15 mouse cellular contexts compared by ENCODE assay signal in the genomic region with DNA sequence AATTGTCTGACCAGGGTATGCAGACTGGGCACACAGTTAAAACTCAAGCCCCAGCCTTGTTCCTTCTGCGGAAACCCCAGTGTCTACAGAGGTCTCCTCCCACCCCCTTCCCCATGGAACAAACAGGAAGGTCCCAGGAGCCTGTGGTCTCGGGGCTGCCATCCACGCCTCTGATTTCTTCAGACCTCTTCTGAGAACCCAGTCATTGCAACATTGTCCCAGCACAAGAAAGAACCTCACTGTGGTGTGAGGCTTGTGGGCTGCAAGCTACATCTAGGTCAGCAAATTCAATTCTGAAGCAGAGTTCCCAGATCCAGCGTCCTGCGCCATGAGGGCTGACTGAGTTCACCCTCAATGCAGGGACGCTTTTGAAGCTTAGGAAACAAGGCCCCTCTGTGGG.
DNase-seq lines count a peak whose midpoint lies in the region; ATAC-seq and TF ChIP-seq lines count a peak whose summit lies in the region.
"Had no signal": no experiment of that assay in that cellular context is flagged by ENCODE, and none has a peak within 500 bp of the region (broad histone marks: within the 10 kb centered on the region; RNA-seq: fewer than 3 reads in every experiment).

No protein-coding gene starts in this region.

- no peak overlapping the region for H3K4me2 ChIP-seq in liver, embryonic 15.5 days
- H3K4me2 ChIP-seq in liver, embryonic 11.5 days = no peak overlapping the region
- H3K4me2 ChIP-seq: embryonic facial prominence, embryonic 12.5 days; kidney, embryonic 15.5 days; neural tube, embryonic 15.5 days had no signal

- no peaks in the 10 kb centered on the region for H3K4me1 ChIP-seq in liver, embryonic 15.5 days (replicated peaks)
- no peaks in the 10 kb centered on the region for H3K4me1 ChIP-seq in liver, embryonic 11.5 days (replicated peaks; ENCODE audit: control insufficient read depth, insufficient read depth, low read length)
- peaks cover 30% of the 10 kb centered on the region for H3K4me1 ChIP-seq in bone marrow macrophage, adult 2 months (ENCODE audit: control insufficient read depth, insufficient read depth, low read length)
- H3K4me1 ChIP-seq: embryonic facial prominence, embryonic 12.5 days; forebrain, embryonic 10.5 days; kidney, embryonic 15.5 days; neural tube, embryonic 15.5 days had no signal

- no peaks in the 10 kb centered on the region for H3K9me3 ChIP-seq in liver, embryonic 15.5 days (replicated peaks)
- H3K9me3 ChIP-seq in liver, embryonic 11.5 days (ENCODE audit: control insufficient read depth, low read length) = no peaks in the 10 kb centered on the region
- H3K9me3 ChIP-seq: embryonic facial prominence, embryonic 12.5 days; kidney, embryonic 15.5 days; neural tube, embryonic 15.5 days had no signal

- 46% methylated on average over 6 of the region's 6 CpGs for WGBS in liver, embryonic 15.5 days (ENCODE audit: insufficient replicate concordance)
- WGBS in liver, embryonic 11.5 days = 72% methylated on average over 6 of the region's 6 CpGs

- DNase-seq in liver, embryonic 11.5 days (ENCODE audit: low spot score) = no peak
- DNase-seq in lung, postnatal 10 days = peak; percentile 49
- no peak for DNase-seq in frontal cortex, postnatal 14 days (ENCODE audit: low spot score in 2 of 2)
- no peak for DNase-seq in spleen, postnatal 10 days (ENCODE audit: low spot score in 2 of 2)
- DNase-seq: cerebellum, adult 11 months; cerebellum, postnatal 36 days; right cerebral cortex, postnatal 14 days had no signal

- TF ChIP-seq CTCF in bone marrow macrophage, adult 2 months (IDR thresholded peaks at IDR 0.05; ENCODE audit: low read depth, low read length) = 0 out of 2 replicates have a peak, but pooled peaks have one; percentile 31

- no peaks in the 10 kb centered on the region for H3K36me3 ChIP-seq in liver, embryonic 15.5 days (replicated peaks)
- no peaks in the 10 kb centered on the region for H3K36me3 ChIP-seq in liver, embryonic 11.5 days (ENCODE audit: control insufficient read depth, insufficient read depth, low read length)
- H3K36me3 ChIP-seq: embryonic facial prominence, embryonic 12.5 days; forebrain, embryonic 10.5 days; kidney, embryonic 15.5 days; neural tube, embryonic 15.5 days had no signal

- 0 out of 2 replicates have a peak, but pooled peaks have one; percentile 5 for ATAC-seq in liver, embryonic 15.5 days (ENCODE audit: insufficient read depth)
- no peak for ATAC-seq in liver, embryonic 11.5 days (replicated peaks; ENCODE audit: low FRiP score)
- peak; percentile 30; the same call in 1 of the 2 replicates for ATAC-seq in neutrophil, adult 5-6 weeks (ENCODE audit: extremely low read depth, insufficient number of reproducible peaks, low FRiP score, poor library complexity, severe bottlenecking)

- H3K4me3 ChIP-seq in liver, embryonic 15.5 days (replicated peaks) = no peak overlapping the region
- no peak overlapping the region for H3K4me3 ChIP-seq in liver, embryonic 11.5 days (ENCODE audit: low read depth, low read length)
- no peak overlapping the region for H3K4me3 ChIP-seq in bone marrow macrophage, adult 2 months (ENCODE audit: insufficient read depth, low read length)
- H3K4me3 ChIP-seq: embryonic facial prominence, embryonic 12.5 days; forebrain, embryonic 10.5 days; kidney, embryonic 15.5 days; neural tube, embryonic 15.5 days had no signal

- TF ChIP-seq POLR2A in bone marrow macrophage, adult 2 months (IDR thresholded peaks at IDR 0.05; ENCODE audit: borderline replicate concordance, low read depth, low read length) = no peak

- H3K9ac ChIP-seq in liver, embryonic 15.5 days = no peak overlapping the region
- H3K9ac ChIP-seq in liver, embryonic 11.5 days (ENCODE audit: low read depth, low read length) = no peak overlapping the region
- H3K9ac ChIP-seq: embryonic facial prominence, embryonic 12.5 days; kidney, embryonic 15.5 days; neural tube, embryonic 15.5 days had no signal

- H3K27ac ChIP-seq in liver, embryonic 15.5 days (replicated peaks) = no peak overlapping the region
- H3K27ac ChIP-seq in liver, embryonic 11.5 days (ENCODE audit: low read depth, low read length) = no peak overlapping the region
- peak overlapping the region; percentile 61 for H3K27ac ChIP-seq in bone marrow macrophage, adult 2 months (ENCODE audit: insufficient read depth, low read depth, low read length)
- H3K27ac ChIP-seq: embryonic facial prominence, embryonic 12.5 days; forebrain, embryonic 10.5 days; kidney, embryonic 15.5 days; neural tube, embryonic 15.5 days had no signal

- no peaks in the 10 kb centered on the region for H3K27me3 ChIP-seq in liver, embryonic 15.5 days
- no peaks in the 10 kb centered on the region for H3K27me3 ChIP-seq in liver, embryonic 11.5 days (replicated peaks; ENCODE audit: control insufficient read depth, insufficient read depth, low read length)
- H3K27me3 ChIP-seq: CH12.LX; embryonic facial prominence, embryonic 12.5 days; kidney, embryonic 15.5 days; neural tube, embryonic 15.5 days had no signal
